Mouse (Mus musculus): ENCODE measurements at regions not wholly inside any gene's neighbourhood (a gene's known extent, or its start where the extent isn't known, plus 50 kb on each side); places are given as distances from the start of the nearest gene placed in this dataset.

- no peak for TF ChIP-seq POLR2A (IDR thresholded peaks at IDR 0.05; ENCODE audit: insufficient read depth, low read length)
- no peak for TF ChIP-seq CTCF (IDR thresholded peaks at IDR 0.05; ENCODE audit: low read depth, low read length)
- TF ChIP-seq EP300 (IDR thresholded peaks at IDR 0.05; ENCODE audit: insufficient read depth, low read depth, low read length) = no peak
Observed at GRCm38 (mm10) chr10:56980821-56981220, 505.4 kb upstream of the Hsf2 start.

Data from ES-Bruce4 (cell line).